Mouse (Mus musculus) spleen, adult 2 months (tissue): ENCODE results near the gene Gm21885.

Source experiments
- CTCF ChIP-seq: fragments of 200-500 bp; IDR thresholded peaks from 2 replicates; pipeline ENCODE4 v1.5.1; 2011; ENCODE audit warnings: mild to moderate bottlenecking, inconsistent platforms; ENCODE audit not compliant: insufficient read depth, insufficient read length, insufficient replicate concordance; ENCODE audit errors: extremely low read depth
- POLR2A ChIP-seq: fragments of 200-500 bp; IDR thresholded peaks from 2 replicates; pipeline ENCODE4 v1.6.1; 2011; ENCODE audit warnings: low read depth, low read length, inconsistent platforms

DNA sequence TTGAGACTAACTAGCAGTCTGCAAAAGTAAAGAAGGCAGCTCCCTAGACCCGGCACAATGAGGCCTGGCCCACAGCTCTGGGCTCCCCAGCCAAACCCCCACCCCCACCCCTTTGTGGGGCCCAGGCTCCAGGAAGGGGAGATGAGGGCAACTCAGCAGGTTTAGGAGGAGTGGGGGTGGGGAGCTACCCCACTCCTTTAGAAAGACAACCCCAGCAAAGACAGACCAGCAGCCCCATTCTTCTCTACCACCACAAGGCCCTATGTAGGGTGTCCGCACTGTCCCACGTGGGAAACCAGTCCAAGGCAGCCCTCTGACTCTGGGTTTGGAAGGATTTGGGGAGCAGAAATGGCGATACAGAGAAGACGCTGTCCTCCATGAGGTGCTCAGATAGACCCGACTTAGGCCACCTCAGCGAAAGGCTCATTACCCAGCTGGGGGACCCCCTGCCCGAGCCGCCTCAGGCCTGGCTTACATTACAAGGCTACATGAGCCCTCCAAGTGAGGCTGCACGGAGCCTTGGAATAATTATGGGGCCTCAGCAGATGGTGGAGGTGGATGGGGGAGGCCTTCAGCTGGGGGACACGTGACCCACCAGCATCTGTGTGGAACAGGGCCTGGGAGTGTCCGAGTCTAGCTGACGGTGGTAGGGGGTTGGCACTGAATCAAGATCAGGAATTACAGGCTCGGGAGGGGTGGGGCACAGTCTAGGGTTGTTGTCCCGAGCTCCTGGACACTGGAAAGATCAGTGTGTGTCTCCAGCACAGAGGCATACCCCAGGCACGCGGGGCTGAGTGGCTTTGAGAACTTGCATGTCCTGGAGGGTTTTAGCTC, 35.5 kb upstream of the Gm21885 start, which contains the start of gene Wfikkn2:
- TF ChIP-seq CTCF (no peak), POLR2A (no peak)
